Mouse (Mus musculus) lung, postnatal 4 days (tissue): ENCODE results near the gene Inpp4a.

Source experiments
- DNase-seq, 2 experiments: peaks; one replicate each; pipeline ENCODE4 v3.0.0; 2021

Gene Inpp4a

GRCm38 (mm10) chr1:37359395-37360092 is 59.9 kb downstream of the Inpp4a start:
- no peak for DNase-seq

- no peak for DNase-seq
These were observed 61.1 kb downstream of the Inpp4a start for GRCm38 (mm10) chr1:37360781-37361180.

GRCm38 (mm10) chr1:37362721-37363120 is 63.1 kb downstream of the Inpp4a start:
- DNase-seq, result no peak

GRCm38 (mm10) chr1:37368125-37368524 is 68.5 kb downstream of the Inpp4a start:
- DNase-seq, result no peak

GRCm38 (mm10) chr1:37368768-37369385 is 69.2 kb downstream of the Inpp4a start:
- no peak for DNase-seq

- DNase-seq, result no peak
These were observed 76.5 kb downstream of the Inpp4a start for GRCm38 (mm10) chr1:37376177-37376576.

- DNase-seq, result no peak
These were observed 77.1 kb downstream of the Inpp4a start for GRCm38 (mm10) chr1:37376751-37377150.

- no peak for DNase-seq
These were observed 78.4 kb downstream of the Inpp4a start for GRCm38 (mm10) chr1:37378095-37378494.

GRCm38 (mm10) chr1:37379536-37379935 is 79.9 kb downstream of the Inpp4a start:
- DNase-seq, result no peak

- DNase-seq, result peak in 1 of 2 experiments; percentile 27
These were observed 81.2 kb downstream of the Inpp4a start for GRCm38 (mm10) chr1:37380913-37381312.

- DNase-seq, result no peak
These were observed 84.6 kb downstream of the Inpp4a start for GRCm38 (mm10) chr1:37384304-37384703.

GRCm38 (mm10) chr1:37386448-37386971 is 86.8 kb downstream of the Inpp4a start:
- no peak for DNase-seq

- no peak for DNase-seq
These were observed 93.5 kb downstream of the Inpp4a start for GRCm38 (mm10) chr1:37393174-37393573.

- no peak for DNase-seq
These were observed 96.8 kb downstream of the Inpp4a start for GRCm38 (mm10) chr1:37396481-37396880.

GRCm38 (mm10) chr1:37398961-37399360 is 99.3 kb downstream of the Inpp4a start:
- peak in 1 of 2 experiments; percentile 42 for DNase-seq

GRCm38 (mm10) chr1:37399734-37400133 is 100.1 kb downstream of the Inpp4a start:
- no peak for DNase-seq

GRCm38 (mm10) chr1:37401687-37402086 is 102.0 kb downstream of the Inpp4a start:
- peak; percentile 40 to 64 for DNase-seq

GRCm38 (mm10) chr1:37405137-37405536 is 105.5 kb downstream of the Inpp4a start:
- DNase-seq, result no peak

- no peak for DNase-seq
These were observed 107.6 kb downstream of the Inpp4a start for GRCm38 (mm10) chr1:37407228-37407627.

GRCm38 (mm10) chr1:37408059-37408458 is 108.4 kb downstream of the Inpp4a start:
- DNase-seq, result no peak

GRCm38 (mm10) chr1:37408678-37409077 is 109.0 kb downstream of the Inpp4a start:
- DNase-seq, result no peak

- DNase-seq, result no peak
These were observed 110.0 kb downstream of the Inpp4a start for GRCm38 (mm10) chr1:37409647-37410046.

GRCm38 (mm10) chr1:37415394-37415793 is 115.7 kb downstream of the Inpp4a start:
- DNase-seq, result no peak

- peak; percentile 64 to 83 for DNase-seq
These were observed 119.8 kb downstream of the Inpp4a start for GRCm38 (mm10) chr1:37419420-37419819.
